Mouse (Mus musculus) liver, adult (tissue): ENCODE measurements around the gene Spryd4.

Experiments
- GATA4 ChIP-seq: IDR thresholded peaks from 2 replicates; pipeline ENCODE4 v1.6.1; 2014; ENCODE audit warnings: mild to moderate bottlenecking, low read length; ENCODE audit not compliant: insufficient replicate concordance

Spryd4 gene

GRCm38 (mm10) chr10:128208326-128208725 is 3.3 kb downstream of the Spryd4 start:
- TF ChIP-seq GATA4: no peak

- no peak for TF ChIP-seq GATA4
Observed at GRCm38 (mm10) chr10:128204941-128205340, 6.7 kb downstream of the Spryd4 start.

- peak; percentile 17; the same call in 1 of the 2 replicates for TF ChIP-seq GATA4
Observed at GRCm38 (mm10) chr10:128201856-128202255, 9.8 kb downstream of the Spryd4 start.

- no peak for TF ChIP-seq GATA4
Observed at GRCm38 (mm10) chr10:128194551-128195461, 16.8 kb downstream of the Spryd4 start.

GRCm38 (mm10) chr10:128194024-128194550 is 17.5 kb downstream of the Spryd4 start, which contains the start of gene Gls2:
TSS of gene Gls2 (plus strand) at chr10:128194457.
- no peak for TF ChIP-seq GATA4

DNA sequence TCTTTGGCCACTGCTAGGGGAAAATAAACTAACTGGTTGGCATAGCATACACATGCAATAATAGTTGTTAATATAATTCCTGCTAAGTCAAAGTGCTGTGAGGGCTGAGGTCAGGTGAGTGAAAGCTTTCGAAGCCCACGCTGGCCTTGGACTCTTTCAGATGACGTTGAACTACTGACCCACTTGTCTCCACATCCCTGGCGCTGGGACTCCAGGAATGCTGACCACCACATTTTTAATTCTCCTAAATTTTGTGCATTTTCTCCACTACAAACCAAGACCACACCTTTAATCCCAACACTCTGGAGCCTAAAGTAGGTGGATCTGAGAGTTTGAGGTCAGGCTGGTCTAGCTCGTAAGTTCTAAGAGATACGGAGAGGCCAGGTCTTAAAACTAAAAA is 18.5 kb downstream of the Spryd4 start:
- TF ChIP-seq GATA4: no peak

DNA sequence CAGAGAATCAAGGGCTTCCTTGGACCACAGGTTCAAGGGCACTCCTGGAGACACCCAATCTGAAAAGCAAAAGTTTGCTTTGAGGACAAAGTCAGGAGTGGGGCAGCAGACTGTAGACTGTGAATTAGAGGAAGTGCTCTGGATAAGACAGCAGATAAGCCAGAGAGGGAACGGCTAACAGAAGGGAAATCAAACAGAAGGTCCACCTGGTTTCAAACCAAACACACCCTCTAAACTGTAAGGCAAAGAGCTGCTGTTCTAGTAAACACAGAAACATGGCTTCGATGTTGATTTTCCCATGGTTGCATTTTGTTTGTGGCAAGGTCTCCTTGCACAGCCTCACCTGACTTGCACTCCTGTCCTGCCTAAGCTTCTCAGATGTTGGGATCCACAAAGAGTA is 20.1 kb downstream of the Spryd4 start:
- TF ChIP-seq GATA4: no peak

GRCm38 (mm10) chr10:128188242-128188877 is 23.2 kb downstream of the Spryd4 start:
- TF ChIP-seq GATA4: no peak

- no peak for TF ChIP-seq GATA4
Observed at GRCm38 (mm10) chr10:128187181-128187605, 24.4 kb downstream of the Spryd4 start.

GRCm38 (mm10) chr10:128185959-128186358 is 25.6 kb downstream of the Spryd4 start:
- TF ChIP-seq GATA4: no peak

DNA sequence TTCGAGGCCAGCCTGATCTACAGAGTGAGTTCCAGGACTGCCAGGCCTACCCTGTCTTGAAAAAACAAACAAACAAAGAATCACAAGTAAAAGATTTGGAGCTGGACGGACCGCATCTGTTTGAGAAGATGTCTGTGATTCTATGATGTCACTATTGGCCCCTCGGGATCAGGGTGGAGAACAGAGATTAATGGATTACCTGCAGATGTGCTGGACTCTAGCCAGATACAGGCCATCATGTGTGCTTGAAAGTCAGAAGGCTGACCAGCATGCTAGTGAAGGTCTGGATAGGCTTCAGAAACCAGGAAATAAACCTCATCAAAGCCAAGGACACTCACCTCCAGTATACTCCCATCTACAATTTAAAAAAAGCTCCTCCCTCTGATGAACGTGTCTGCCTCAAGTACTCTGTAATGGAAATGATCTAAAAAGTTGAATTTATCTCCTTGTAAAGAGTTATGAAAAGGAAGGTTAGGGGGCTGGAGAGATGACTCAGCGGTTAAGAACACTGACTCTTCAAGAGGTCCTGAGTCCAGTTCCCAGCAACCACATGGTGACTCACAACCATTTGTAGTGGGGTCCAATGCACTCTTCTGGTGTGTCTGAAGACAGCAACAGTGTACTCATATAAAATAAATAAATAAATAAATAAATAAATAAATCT is 26.2 kb downstream of the Spryd4 start:
- no peak for TF ChIP-seq GATA4

DNA sequence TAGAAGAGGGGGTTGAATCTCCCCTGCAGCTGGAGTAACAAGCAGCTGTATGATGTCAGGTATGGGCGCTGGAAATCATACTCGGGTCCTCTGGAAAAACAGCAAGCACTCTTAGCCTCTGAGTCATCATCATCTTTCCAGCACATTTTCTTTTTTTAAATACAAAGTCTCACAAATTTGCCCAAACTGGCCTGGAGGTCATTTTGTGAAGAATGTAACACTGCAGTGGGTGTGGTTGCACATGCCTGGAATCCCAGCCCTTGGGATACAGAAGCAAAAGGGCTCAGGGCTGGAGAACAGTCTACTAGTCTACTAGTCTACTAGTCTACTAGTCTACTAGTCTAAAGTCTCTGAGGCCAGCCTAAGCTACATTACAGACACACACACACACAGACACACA is 27.3 kb downstream of the Spryd4 start:
- no peak for TF ChIP-seq GATA4

DNA sequence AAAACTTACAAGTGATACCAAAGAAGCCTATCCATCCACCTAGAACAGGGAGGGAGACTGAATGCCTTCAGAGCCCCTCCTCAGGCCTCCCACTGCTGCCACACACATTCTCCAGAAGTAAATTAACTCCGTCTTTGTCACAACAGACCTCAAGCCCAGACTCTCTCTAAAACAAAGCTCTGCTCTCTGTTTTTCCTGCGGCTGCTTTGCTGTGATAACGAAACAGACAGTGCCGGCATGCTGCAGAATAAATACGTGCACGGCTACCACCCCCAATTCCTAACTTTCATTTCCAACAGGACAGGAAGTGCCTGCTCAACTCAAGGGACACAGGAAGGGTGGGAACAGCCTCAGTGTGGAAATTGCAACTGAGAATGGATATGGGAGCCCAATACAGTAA is 31.6 kb downstream of the Spryd4 start, which contains the start of gene Rbms2:
Gene Rbms2, minus strand, starts transcription at position 309 of the 400 bp plus-strand sequence.
- 0 out of 2 replicates have a peak, but pooled peaks have one; percentile 6 for TF ChIP-seq GATA4

DNA sequence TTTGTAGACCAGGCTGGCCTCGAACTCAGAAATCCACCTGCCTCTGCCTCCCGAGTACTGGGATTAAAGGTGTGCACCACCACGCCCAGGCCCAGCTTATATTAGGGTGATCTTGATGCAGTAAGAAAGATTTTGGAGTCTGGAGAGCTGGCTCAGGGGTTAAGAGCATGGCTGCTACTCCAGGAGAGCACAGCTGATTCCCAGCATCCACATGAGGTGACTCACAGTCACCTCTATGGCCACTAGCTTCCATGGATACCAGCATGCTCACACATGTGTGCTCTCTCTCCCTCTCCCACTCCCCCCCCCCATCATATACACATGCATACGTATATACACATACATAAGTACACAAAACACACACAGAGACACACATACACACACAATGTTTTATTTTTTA is 34.3 kb downstream of the Spryd4 start:
- no peak for TF ChIP-seq GATA4
